Mouse (Mus musculus): ENCODE measurements around the gene Nrip2.
A peak's percentile ranks its signal among the peaks of the same experiment; 100 is the strongest.
"Not testable (repeated sequence)": the region's sequence is repeated elsewhere in the genome, so short reads cannot be mapped to it uniquely, and the experiment has no call there.

Gene Nrip2

DNA sequence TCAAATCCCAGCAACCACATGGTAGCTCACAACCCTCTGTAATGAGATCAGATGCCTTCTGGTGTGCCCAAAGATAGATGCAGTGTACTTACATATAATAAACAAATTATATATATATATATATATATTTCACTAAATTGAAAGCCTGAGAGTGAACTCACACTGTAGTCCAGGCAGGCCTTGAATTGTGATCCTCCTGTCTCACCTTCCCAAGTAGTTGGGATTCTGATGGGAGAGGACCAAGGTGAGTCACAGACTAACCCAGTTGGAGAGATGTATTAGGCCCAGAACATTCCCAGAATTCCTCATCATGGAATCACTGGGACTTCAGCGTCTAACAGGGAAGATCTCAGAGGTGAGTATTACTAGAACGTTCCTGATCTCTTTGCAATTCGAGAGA, at the start of gene Nrip2:
Gene Nrip2 (plus strand): TSS at position 301 of the 400 bp plus-strand sequence.
- DNase-seq (ENCODE audit: low read depth, low spot score), result no peak

DNA sequence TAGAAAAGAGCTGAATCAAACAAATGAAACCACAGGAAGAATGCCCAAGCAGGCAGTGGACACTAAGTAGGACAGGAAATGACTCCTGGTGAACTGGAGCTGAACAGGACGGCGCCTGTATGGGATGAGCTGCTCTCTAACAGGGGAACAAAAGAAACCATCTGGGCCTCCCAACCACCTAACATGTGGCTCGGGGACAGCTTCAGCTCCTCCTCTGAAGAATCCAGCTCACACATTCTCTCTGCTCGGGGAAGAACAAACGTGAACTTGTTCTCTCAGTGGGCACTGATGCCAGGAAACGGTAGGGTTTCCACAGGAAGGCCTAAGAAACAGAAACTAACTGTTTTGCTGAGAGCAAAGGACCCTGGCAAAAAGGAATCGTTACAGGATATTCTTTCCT, 49.4 kb upstream of the Nrip2 start:
- DNase-seq (ENCODE audit: low read depth, low spot score), result no peak

DNA sequence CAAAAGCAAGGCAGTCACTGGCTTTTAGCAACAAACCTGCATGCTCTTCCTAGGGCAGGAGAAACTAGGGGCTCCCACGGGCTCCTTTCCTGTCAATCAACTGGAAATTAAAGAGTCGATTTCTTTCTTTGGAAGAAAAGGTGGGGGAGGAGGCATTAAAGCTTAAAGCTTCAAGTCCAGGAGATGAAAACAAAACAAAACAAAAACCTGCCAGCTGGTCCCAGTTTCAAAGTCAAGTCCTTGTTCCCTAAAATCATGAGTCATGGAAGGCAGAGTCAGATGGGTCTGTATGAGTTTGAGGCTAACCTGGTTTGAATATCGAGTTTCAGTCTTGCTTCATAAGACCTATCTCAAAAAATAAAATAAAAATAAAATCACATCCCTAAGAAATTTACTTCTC, 45.0 kb upstream of the Nrip2 start:
- DNase-seq (ENCODE audit: low read depth, low spot score), result no peak

DNA sequence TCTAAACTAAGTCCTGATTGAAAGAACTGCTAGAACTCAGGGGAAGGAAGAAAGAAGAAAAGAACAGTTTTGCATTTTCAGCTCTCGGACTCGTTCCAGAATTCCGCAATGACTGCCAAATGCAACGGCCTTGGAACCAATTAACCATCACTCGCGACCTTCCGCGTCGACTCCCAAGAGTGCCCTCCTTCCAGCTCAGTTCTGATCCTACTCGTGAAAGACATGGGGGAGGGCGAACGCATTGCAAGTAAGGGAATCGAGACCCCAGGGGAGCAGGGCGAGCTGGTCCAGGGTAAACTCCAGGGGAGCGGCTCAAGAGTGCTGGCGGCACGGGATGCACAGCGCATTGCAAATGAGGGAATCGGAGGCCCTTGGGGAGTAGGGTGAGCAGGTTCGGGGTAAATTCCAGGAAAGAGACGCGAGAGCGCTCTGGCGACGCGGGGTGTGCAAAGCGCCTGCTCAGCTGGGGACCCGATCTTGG, 43.9 kb upstream of the Nrip2 start:
- peak; percentile 83 for DNase-seq (ENCODE audit: low read depth, low spot score)

DNA sequence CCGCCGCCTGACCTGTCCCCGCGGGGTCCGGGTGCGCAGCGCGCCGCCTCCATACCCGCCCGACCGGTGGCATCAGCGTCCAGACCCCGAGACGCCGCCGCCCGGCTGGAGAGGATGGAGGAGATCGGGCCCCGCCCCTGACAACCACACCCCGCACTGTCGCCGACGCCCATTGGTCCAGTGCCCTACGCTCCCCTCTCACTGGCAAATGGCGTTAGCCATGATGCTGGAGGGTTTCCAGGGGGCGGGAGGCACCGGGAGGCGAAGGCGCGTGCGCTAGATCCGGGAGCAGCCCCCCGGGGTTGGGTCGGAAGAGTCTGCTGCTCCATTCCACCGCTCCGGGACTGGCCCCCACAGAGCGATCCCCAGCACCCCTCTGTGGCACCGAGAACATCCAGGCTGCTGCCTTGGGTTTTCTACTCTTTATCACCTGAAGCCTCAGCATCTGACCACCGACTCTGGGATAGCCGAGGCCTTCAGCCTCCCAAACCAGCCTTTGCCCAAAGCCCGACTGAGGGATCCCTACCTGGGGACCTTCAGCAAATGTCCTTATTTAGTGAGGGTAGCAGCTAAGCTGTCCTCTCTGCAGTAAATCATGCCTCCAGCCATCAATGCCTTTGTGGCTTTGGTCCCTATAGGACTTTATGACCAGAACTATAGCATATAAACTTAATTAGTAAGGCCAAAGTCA, 43.2 kb upstream of the Nrip2 start, which contains the start of gene Tulp3:
Gene Tulp3 (minus strand): TSS at position 126 of the 691 bp plus-strand sequence.
- peak; percentile 97 for DNase-seq (ENCODE audit: low read depth, low spot score)

DNA sequence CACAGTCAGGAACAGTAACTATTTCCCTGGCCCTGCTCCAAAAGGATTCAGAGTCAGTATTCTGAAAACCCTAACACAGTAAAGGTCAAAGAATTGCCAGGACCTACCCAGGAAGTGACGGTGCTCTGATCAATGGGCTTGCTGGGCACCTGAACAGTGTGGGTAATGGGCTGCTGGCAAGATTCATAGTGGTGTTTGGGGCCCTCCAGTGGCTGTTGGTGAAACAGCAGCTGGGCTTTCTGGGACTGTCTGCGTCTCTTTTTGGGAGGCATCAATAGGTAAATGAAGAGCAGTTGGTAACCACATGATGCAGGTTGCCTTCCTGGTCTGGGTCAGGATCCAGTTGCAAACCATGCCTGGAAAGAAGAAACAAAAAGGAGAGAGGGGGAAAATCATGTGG, 40.1 kb upstream of the Nrip2 start:
- peak; percentile 79 for DNase-seq (ENCODE audit: low read depth, low spot score)

DNA sequence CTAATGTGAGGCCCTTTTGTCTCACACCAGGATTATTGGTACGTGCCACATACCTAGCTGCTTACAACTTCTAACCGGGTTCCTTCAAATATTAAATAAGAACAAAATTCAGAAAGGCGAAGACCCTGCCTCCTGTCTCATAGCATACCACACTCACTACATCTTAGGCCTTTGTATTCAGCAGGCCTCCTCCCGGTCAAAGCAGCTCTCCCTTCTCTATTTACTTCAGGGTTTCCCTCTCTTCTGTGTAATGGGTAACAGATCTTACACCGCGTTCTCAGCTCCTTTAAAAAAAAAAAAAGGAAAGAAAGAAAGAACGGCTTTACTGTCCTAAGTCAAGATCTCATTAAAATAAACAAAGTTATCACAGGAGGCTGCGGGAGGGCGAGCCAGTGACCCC, 37.2 kb upstream of the Nrip2 start:
- DNase-seq (ENCODE audit: low read depth, low spot score), result no peak

DNA sequence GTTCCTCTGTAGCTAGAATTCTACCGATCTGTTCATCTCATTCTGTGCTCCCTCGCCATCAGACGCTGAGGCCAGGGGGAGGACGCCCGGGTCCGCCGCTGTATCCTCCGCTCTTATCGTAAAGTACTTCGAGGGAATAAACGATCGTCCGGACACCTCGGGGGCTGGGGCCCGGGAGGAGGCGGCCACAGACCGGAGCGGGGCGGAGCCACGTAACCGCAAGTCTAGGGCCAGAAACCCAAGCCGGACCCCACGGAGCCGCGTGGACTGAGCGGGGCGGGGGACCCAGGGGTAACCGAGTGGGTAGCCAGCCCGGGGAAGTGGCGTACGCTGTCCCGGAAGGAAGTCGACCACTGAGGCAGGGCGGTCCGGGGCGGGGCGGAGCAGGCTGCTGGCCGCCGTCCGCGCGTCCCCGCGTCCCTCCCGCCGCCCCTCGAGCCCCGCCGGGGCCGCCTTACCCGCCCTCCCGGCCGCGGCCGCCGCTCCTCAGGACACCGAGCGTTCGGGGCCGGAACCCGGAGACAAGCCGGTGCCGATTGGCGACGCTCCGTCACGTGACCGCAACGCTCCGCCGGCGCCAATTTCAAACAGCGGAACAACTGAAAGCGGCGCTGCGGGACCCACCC, 36.6 kb upstream of the Nrip2 start, which contains the start of the genes Rhno1 and Foxm1:
Gene Rhno1 (minus strand): TSS at position 531 of the 626 bp plus-strand sequence.
Gene Foxm1 (plus strand): TSS at position 587 of the 626 bp plus-strand sequence.
- peak; percentile 84 for DNase-seq (ENCODE audit: low read depth, low spot score)

DNA sequence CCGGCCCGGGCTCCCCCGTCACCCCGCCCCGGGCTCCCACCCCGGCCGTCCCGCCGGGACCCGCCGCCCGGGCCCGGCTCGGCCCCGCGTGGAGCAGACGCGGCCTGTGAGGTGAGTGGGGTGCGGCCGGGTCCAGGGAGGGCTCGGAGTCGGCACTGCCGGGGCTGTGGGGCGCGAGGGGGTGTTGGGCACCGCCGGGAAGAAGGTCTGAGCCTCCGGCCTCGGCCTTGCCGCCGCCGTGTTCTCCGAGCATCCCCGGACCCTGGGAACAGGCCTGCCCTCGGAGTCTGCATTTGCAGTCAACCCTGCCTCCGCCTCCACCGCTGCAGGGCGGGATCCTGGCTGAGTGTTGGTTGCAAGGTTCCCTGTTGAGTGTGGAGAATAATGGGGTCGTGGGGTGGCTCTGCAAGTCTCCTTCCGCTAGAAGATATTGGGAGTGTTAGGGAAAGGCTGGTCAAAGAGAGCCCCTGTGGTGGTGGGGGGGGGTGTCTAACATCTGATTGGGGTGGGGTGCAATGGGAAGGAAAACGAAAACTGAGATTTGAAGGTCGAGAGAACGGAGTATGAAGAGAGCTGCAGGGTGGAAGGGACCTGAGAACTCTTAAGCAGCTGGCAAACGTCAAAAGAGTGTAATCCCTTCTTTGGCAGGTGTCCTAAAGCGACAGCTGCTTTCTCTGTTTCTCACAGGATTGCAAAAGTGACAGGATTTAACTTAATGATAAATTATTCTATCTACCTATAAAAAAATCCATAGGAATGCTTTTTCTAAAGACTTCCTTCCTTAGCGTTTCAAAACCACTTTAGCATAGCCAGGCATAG, 35.9 kb upstream of the Nrip2 start:
- peak; percentile 65 for DNase-seq (ENCODE audit: low read depth, low spot score)

DNA sequence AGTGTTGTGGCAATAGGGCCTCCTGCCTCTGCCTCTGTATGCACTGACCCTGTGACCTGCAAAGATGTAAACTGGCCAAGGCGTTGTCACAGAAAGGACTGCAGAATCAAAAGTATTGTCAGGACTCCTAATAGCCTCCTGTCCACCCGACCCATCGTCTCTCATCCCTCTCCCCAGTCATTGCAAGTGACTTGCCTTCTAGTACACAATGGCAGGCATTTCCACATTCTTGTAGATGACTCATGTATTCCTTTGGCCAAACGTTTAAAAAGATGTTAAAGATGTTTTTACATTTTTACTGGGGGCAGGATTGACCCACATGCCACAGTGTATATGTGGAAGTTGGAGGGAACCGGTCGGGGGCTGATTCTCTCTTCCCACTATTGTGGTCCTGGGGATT, 34.4 kb upstream of the Nrip2 start:
- no peak for DNase-seq (ENCODE audit: low read depth, low spot score)

DNA sequence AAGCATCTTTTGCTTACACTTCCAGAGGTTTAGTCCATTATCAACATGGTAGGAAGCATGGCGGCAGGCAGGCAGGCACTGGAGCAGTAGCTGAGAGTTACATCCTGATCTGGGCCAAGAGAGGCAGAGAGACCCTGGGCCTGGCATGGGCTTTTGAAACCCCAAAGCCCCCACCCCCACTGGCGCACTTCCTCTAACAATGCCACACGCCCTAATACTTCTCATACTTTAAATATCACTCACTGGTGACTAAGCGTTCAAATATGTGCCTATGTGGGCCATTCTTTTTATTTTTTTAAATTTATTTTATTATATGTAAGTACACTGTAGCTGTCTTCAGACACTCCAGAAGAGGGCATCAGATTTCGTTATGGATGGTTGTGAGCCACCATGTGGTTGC, 32.6 kb upstream of the Nrip2 start:
- DNase-seq (ENCODE audit: low read depth, low spot score), result no peak

DNA sequence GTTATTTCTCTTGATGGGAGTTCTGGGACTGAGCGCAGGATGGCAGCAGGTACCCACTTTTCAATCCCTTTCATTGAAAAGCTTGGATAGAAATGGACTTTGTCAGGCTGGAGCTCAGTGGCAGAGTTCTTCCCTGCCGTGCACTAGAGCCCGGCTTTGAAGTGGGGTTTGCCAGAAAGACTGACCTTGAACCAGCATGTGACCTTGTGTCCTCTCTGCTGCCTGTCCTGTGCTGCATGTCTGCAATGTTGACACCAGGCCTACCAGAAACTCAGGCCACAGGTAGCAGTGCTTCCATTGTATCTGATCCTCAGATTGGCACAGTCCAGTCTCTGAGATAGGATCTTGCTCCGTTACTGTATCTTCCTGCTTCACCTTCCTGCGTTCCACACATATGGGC, 29.1 kb upstream of the Nrip2 start:
- DNase-seq (ENCODE audit: low read depth, low spot score), result no peak

DNA sequence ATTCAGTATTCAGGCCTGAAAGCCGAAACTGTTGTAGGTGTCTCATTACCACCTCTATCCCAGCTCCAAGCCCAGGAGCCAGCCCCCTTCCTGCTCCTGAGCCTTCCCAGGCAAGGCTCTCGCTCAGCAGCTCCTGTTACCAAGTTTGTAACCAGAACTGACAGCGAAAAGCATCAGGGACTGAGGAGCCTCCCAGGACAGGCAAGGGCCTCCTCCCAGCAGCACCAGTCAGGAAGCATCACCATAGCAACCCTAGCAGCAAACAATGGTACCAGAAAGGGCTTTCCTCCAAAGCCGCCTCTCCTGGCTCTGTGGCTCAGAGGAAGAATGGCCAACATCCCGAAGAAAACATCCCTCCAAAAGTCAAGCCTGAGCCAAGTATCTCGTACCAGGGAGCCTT, 23.9 kb upstream of the Nrip2 start, which contains the start of the genes Tex52 and Gm44596:
Gene Tex52 (plus strand): TSS at position 265 of the 400 bp plus-strand sequence.
Gene Gm44596 (plus strand): TSS at position 312 of the 400 bp plus-strand sequence.
- DNase-seq (ENCODE audit: low read depth, low spot score), result peak; percentile 58

DNA sequence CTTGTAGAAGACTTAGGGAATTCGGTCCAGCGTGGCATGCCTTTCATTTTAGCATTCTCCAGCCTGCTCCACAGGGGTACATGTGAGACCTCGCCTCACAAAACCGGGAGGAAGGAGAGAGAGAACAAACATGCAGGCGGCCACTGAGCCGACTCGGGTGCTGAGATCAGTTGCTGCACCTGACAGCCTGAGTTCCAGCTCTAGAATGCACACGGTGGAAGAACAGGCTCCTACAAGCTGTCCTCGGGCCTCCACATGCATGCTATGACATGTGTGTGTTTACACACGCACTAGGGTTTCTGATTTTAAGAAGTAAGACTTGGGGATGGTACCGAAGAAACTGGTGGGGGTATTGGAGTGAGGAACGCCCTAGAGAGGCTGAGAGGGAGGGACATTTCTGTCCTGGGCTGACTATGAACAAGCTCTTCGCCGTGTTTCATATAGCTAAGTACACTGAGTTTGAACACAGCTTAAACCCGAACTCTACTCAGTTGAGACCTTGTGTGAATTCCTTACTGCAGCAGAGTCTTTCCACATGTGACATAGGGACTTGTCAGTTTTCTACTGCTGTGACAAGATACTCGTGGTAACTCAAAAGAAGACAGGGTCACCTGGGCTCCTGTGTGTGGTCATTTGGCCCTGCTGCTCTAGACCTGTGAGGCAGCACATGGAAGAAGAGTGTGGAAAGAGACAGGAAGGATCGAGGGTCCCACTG, 22.6 kb upstream of the Nrip2 start:
- no peak for DNase-seq (ENCODE audit: low read depth, low spot score)

DNA sequence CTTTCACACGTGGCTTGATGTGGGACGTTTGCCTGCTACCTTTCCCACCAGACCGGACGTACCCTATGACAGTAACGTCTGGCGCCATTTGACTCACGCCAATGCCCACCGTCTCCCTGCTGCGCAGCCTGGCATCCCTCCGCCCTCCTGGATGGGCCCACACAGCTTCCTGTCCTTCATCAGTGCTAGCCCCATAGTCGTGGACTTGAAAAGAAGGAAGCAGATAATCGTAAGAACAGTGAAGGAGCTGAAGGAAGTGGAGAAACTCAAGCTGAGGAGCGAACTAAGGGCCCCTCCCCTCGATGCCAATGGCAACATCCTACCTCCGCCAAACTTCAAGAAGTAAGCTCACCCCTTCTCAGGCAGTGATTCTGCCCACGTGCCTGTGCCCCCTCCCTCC, 19.5 kb upstream of the Nrip2 start:
- DNase-seq (ENCODE audit: low read depth, low spot score), result no peak

DNA sequence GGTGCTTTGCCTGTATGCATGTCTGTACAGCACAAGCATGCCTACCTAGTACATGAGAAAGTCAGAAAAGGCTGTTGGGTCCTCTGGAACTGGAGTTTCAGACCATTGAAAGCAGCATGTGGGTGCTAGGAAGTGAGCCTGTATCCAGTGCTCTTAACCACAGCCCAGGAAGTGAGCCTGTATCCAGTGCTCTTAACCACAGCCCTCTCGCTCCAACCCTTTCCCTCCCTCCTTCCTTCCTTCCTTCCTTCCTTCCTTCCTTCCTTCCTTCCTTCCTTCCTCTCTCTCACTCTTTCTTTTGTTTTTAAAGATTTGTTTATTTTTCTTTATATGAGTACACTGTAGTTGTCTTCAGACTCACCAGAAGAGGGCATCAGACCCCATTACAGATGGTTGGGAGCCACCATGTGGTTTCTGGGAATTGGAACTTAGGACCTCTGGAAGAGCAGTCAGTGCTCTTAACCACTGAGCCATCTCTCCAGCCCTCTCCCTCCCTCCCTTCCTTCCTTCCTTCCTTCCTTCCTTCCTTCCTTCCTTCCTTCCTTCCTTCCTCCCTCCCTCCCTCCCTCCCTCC, 18.4 kb upstream of the Nrip2 start:
- not testable (repeated sequence) for DNase-seq (ENCODE audit: low read depth, low spot score)

DNA sequence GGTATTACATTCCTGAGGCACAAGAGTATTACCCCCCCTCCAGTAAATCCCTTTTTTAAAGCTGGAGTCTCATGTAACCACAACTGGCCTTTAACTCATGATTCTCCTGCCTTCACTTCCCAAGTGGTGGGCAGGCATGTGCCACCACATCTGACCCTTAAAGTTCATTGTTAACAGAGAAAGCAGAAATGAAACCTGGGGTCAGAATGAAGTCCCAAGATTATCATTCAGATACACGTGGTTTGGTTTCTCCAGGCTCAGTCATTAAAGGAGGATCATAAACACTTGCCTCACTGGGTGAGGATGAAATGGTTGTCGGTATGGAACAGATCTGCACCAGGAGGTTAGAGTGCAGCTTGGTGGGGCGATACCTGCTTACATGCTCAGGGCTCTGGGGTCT, 17.8 kb upstream of the Nrip2 start:
- DNase-seq (ENCODE audit: low read depth, low spot score), result no peak

DNA sequence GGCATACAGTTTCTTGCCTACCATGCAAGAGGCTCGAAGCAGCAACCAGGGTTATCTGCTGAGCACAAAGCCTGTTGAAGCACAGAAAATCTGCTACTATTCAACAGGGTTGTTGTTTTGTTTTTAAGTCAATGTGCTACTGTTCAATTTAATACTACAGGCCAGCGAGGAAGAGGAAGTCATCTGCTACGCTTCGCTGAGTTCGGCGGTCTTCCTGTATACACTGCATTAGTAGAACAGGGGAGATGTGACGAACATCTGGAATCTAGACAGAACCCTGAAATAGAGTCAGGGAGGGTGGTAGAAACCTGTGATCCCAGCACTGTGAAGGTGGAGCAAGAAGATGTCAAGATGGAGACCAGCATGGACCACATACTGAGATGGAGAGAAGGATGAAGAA, 15.3 kb upstream of the Nrip2 start:
- no peak for DNase-seq (ENCODE audit: low read depth, low spot score)

DNA sequence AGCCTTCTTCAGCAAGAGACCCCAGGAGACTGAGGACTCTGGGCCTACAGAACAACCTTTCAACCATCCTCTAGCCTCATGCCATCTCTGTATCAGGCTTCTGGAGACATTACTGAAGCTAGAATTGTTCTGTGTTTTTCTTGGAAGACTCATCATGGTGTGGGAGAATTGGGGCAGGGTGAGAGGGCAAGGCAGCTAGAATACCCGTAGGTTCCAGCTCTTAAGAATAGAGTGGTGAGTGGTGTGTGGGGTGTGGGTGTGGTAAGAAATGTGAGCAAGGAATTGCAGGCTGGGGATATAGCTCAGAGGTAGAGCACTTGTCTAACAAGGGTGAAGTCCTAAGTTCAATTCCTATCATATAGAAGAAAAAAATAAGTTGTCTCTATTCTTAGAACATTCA, 14.1 kb upstream of the Nrip2 start:
- DNase-seq (ENCODE audit: low read depth, low spot score), result no peak

DNA sequence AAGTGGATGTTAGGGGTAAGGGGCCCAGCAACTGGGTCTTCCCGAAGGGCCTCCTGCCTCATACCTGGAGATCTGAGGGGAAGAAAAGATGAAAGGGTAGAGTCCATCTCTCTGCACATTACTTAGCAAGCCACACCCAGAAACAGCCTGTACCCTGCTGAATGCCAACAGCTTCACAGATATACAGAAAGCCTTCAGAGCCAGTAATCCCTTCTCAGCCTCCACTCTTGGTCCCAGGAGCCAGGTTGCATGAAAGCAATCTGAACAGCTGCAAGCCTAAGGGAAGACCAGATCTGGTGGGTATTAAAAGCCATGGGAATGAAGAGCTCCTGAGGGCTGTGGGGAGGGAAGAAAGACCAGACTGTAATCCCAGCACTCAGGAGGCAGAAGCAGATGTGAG, 9.9 kb upstream of the Nrip2 start:
- no peak for DNase-seq (ENCODE audit: low read depth, low spot score)

DNA sequence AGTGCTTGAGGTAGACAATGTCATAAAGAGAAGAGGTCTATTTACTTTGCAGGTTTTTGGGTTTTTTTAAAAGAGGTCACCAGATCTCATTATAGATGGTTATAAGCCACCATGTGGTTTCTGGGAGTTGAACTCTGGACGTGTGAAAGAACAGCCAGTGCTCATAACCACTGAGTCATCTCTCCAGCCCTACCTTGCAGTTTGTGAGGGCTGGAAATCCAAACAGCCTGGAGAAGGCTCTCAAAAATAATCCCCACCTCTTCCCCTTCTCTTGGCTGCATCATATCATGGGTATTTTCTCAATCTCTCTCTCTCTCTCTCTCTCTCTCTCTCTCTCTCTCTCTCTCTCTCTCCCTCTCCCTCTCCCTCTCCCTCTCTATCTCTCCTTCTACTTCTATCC, 8.4 kb upstream of the Nrip2 start:
- no peak for DNase-seq (ENCODE audit: low read depth, low spot score)

All from ES-CJ7 (cell line).